Mouse (Mus musculus) myocyte (in vitro differentiated cells): Measurements from ENCODE around the gene Sema6d. TPM values are rescaled to one million over a fixed set of nuclear protein-coding genes. Genes with fewer than 3 reads are reported as not detected.

Source experiments
- H3K27me3 ChIP-seq: one replicate; pipeline ENCODE4 v1.6.1; 2011; ENCODE audit not compliant: control insufficient read depth, insufficient read depth, insufficient read length
- H3K36me3 ChIP-seq: one replicate; pipeline ENCODE4 v1.6.1; 2011; ENCODE audit not compliant: control insufficient read depth, insufficient read depth
- H3K4me2 ChIP-seq: one replicate; pipeline ENCODE4 v1.6.1; 2011; ENCODE audit warnings: low read depth, control low read depth
- H3K4me3 ChIP-seq: one replicate; pipeline ENCODE4 v1.5.1; 2011; ENCODE audit warnings: mild to moderate bottlenecking, control low read depth, moderate library complexity
- H3K79me2 ChIP-seq: one replicate; pipeline ENCODE4 v1.6.1; 2011; ENCODE audit not compliant: control insufficient read depth, insufficient read depth
- H3ac ChIP-seq: one replicate; pipeline ENCODE4 v1.6.1; 2011; ENCODE audit not compliant: control insufficient read depth, insufficient read length
- CEBPB ChIP-seq: IDR thresholded peaks from 2 replicates; pipeline ENCODE4 v1.6.1; 2011; ENCODE audit warnings: mild to moderate bottlenecking, moderate library complexity; ENCODE audit not compliant: poor library complexity, insufficient read depth, severe bottlenecking
- E2F4 ChIP-seq: IDR thresholded peaks from one replicate; pipeline ENCODE4 v1.6.1; 2011; ENCODE audit warnings: mild to moderate bottlenecking, control low read depth, moderate library complexity; ENCODE audit not compliant: insufficient read depth
- MAX ChIP-seq: IDR thresholded peaks from one replicate; pipeline ENCODE4 v1.6.1; 2011; ENCODE audit warnings: low read depth, mild to moderate bottlenecking, control low read depth
- MYOD1 ChIP-seq, 3 experiments: IDR thresholded peaks; one replicate each; pipeline ENCODE4 v1.6.1; 2011; ENCODE audit warnings: control low read depth in 2 of 3, low read depth in 2 of 3, mild to moderate bottlenecking in 2 of 3, moderate library complexity in 1 of 3; ENCODE audit not compliant: insufficient read length in 2 of 3, control insufficient read depth in 1 of 3
- MYOG ChIP-seq, 3 experiments: IDR thresholded peaks; one replicate each; pipeline ENCODE4 v1.6.1; 2011; ENCODE audit warnings: control low read depth in 2 of 3, low read depth in 2 of 3, mild to moderate bottlenecking in 2 of 3; ENCODE audit not compliant: insufficient read length in 2 of 3, control insufficient read depth in 1 of 3, insufficient read depth in 1 of 3
- POLR2A ChIP-seq: IDR thresholded peaks from one replicate; pipeline ENCODE4 v1.6.1; 2011; ENCODE audit warnings: low read depth, mild to moderate bottlenecking, control low read depth, moderate library complexity; ENCODE audit not compliant: insufficient read length
- POLR2AphosphoS2 ChIP-seq: IDR thresholded peaks from one replicate; pipeline ENCODE4 v1.6.1; 2011; ENCODE audit warnings: low read depth, control low read depth; ENCODE audit not compliant: insufficient read length
- REST ChIP-seq: IDR thresholded peaks from one replicate; pipeline ENCODE4 v1.6.1; 2011; ENCODE audit warnings: mild to moderate bottlenecking, control low read depth, moderate library complexity; ENCODE audit not compliant: insufficient read depth, insufficient read length
- SRF ChIP-seq: IDR thresholded peaks from one replicate; pipeline ENCODE4 v1.6.1; 2011; ENCODE audit warnings: low read depth; ENCODE audit not compliant: control insufficient read depth, insufficient read length
- TCF12 ChIP-seq: IDR thresholded peaks from one replicate; pipeline ENCODE4 v1.6.1; 2011; ENCODE audit warnings: mild to moderate bottlenecking, control low read depth; ENCODE audit not compliant: poor library complexity, insufficient read depth, severe bottlenecking
- TCF3 ChIP-seq: IDR thresholded peaks from one replicate; pipeline ENCODE4 v1.6.1; 2011; ENCODE audit warnings: low read depth, control low read depth; ENCODE audit not compliant: insufficient read length
- USF1 ChIP-seq: IDR thresholded peaks from one replicate; pipeline ENCODE4 v1.6.1; 2011; ENCODE audit warnings: low read depth, mild to moderate bottlenecking, control low read depth, moderate library complexity
- polyA plus RNA-seq: library from polyadenylated mRNA; unstranded; fragments of >200 nt; fragmentation: generic; extraction: Trizol; gene quantifications from one replicate; pipeline ENCODE4 v1.2.1, GENCODE M21; 2012; ENCODE audit warnings: missing spikeins

The Sema6d gene
- polyA plus RNA-seq, 1 experiment, result 0.97 TPM

DNA sequence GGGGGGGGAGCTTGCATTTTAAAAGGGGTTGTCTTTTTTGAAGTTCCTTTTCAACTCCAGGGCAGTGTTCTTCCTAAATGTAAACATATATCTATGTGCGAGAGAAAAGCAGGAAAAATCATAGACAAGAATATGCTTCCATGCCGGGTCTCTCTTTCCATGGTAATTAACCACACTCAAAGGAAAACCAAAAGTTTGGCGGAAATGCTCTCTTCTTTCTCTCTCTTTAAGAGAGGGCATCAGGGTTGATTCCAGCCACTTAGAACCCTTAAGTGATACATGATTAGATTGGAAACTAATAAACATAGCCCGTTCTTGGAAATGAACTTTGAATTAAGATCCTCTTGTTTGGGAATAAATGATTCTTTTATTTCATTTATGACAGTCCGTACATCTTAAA, 519.2 kb downstream of the Sema6d start:
- Histone ChIP-seq H3K79me2 (no peaks in the 10 kb centered on the region), H3K36me3 (no peaks in the 10 kb centered on the region), H3K4me2 (peak overlapping the region; percentile 92), H3ac (no peak overlapping the region), H3K27me3 (no peaks in the 10 kb centered on the region), H3K4me3 (peak overlapping the region; percentile 54)
- TF ChIP-seq MYOG (IDR thresholded peaks at IDR 0.05; ENCODE audit: control insufficient read depth in 1 of 3, insufficient read depth in 1 of 3, insufficient read length in 2 of 3, low read depth in 2 of 3) (no peak), POLR2A (no peak), TCF3 (no peak), E2F4 (no peak), USF1 (no peak)

DNA sequence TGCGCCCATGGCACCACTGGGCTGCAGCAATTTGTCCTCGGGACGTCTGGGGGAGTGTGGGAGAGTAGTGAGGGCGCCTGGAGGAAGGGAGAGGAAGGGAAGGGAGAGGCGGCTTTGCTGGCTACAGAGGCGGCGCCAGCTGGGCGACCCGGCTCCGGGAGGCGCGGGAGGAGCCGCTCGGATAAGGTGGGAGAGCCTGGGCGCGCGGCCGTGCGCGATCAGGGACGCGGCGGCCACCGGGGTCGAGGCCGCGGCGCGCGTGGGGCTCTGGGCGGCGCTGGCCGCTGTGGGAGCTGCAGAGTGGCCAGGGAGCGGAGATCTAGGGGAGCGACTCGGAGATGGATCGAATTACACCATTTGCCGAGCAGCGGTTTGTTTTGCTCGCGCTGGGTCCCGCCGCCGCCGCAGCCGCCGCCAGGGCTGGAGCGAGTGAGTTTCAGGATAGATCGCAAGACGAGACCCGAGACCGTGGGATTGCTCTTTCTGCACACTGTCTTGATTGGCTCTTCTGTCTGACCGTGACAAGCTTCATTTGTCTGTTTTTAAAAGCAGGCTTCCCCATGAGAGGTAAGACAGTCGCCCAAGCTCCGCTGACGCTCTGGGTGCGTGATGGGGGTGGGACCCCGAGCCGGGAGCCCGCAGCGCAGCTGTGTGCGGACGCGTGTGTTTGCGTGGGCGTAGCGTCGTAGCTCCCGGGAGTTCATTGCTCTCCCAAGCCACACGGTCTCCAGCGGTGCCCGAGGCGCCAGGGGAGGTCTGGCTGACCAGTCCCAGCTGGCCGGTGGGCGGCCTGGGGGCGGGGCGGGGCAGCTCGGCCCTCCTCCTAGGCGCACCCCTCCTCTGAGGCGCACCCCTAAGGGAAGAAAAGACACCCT, 520.2 kb downstream of the Sema6d start:
- Histone ChIP-seq H3K27me3 (no peaks in the 10 kb centered on the region), H3K79me2 (no peaks in the 10 kb centered on the region), H3K4me2 (peak overlapping the region; percentile 92), H3ac (peak overlapping the region; percentile 53), H3K4me3 (peak overlapping the region; percentile 54), H3K36me3 (no peaks in the 10 kb centered on the region)
- TF ChIP-seq E2F4, result no peak
- no peak for TF ChIP-seq USF1
- TF ChIP-seq MAX, result no peak
- no peak for TF ChIP-seq REST
- TF ChIP-seq TCF12, result no peak
- peak in 2 of 3 experiments; percentile 77 to 84 for TF ChIP-seq MYOG (IDR thresholded peaks at IDR 0.05; ENCODE audit: control insufficient read depth in 1 of 3, insufficient read depth in 1 of 3, insufficient read length in 2 of 3, low read depth in 2 of 3)
- TF ChIP-seq CEBPB, result no peak
- peak; percentile 69 for TF ChIP-seq POLR2AphosphoS2
- peak; percentile 41 for TF ChIP-seq TCF3
- peak; percentile 56 for TF ChIP-seq POLR2A
- TF ChIP-seq MYOD1 (IDR thresholded peaks at IDR 0.05; ENCODE audit: control insufficient read depth in 1 of 3, insufficient read length in 2 of 3, low read depth in 2 of 3), result peak in 2 of 3 experiments; percentile 67 to 79
- TF ChIP-seq SRF, result no peak

DNA sequence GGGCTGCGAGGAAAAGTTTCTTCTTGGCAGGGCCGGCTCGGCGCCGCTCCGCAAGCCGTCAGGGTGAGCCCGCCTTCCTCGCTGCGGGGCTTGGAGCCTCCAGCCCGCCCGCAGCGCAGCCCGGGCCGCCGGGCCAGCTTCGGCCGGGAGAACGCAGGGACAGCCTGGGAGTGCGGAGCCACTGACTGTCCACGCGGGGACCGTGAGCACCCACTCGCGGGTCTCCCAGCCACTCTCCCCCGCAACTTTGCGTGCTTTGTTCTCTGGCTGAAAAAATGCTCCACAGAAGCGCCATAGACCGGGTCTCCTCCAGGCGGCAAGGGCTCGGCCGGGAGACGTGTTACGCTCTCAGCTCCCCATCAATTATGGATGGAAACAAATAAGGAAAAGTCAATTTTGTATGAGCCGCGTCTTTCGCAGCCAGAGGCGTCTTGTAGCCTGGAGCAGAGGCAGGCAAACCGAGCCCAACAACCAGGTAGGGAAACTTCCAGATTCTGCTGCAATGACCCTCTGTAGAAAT, 520.9 kb downstream of the Sema6d start:
- no peaks in the 10 kb centered on the region for H3K36me3 ChIP-seq
- peak overlapping the region; percentile 92 for H3K4me2 ChIP-seq
- peak overlapping the region; percentile 54 for H3K4me3 ChIP-seq
- H3ac ChIP-seq, result peak overlapping the region; percentile 53
- no peaks in the 10 kb centered on the region for H3K79me2 ChIP-seq
- no peak for TF ChIP-seq MYOG (IDR thresholded peaks at IDR 0.05; ENCODE audit: control insufficient read depth in 1 of 3, insufficient read depth in 1 of 3, insufficient read length in 2 of 3, low read depth in 2 of 3)
- no peak for TF ChIP-seq SRF
- TF ChIP-seq TCF12, result no peak
- no peak for TF ChIP-seq MAX
- peak; percentile 7 for TF ChIP-seq POLR2AphosphoS2
- no peak for TF ChIP-seq MYOD1 (IDR thresholded peaks at IDR 0.05; ENCODE audit: control insufficient read depth in 1 of 3, insufficient read length in 2 of 3, low read depth in 2 of 3)
- peak; percentile 43 for TF ChIP-seq POLR2A
- no peaks in the 10 kb centered on the region for H3K27me3 ChIP-seq

DNA sequence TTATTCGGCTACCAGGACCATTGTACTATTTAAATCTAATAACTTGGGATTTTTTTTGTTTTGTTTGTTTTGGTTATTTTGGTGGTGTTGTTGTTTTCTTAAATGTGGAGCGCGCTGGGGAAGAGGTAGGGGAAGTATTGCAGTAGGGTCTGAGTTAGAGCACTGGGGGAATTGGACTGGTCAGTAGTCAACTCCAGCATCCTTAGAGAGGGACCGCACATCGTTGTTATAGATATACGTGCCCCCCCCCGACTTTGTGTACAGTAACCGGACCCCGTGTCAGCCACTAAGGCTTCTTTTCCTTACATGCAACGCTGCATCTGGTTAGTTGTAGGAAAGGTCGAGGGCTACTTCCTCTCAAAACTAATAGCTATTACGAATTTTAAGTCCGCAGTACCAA, 521.5 kb downstream of the Sema6d start:
- Histone ChIP-seq H3K36me3 (no peaks in the 10 kb centered on the region), H3K4me3 (peak overlapping the region; percentile 54), H3ac (peak overlapping the region; percentile 53), H3K27me3 (no peaks in the 10 kb centered on the region), H3K4me2 (peak overlapping the region; percentile 92), H3K79me2 (no peaks in the 10 kb centered on the region)
- TF ChIP-seq SRF (no peak), MYOG (IDR thresholded peaks at IDR 0.05; ENCODE audit: control insufficient read depth in 1 of 3, insufficient read depth in 1 of 3, insufficient read length in 2 of 3, low read depth in 2 of 3) (no peak), REST (no peak), TCF12 (no peak), TCF3 (no peak), CEBPB (no peak), POLR2A (no peak), POLR2AphosphoS2 (no peak), USF1 (no peak), MYOD1 (IDR thresholded peaks at IDR 0.05; ENCODE audit: control insufficient read depth in 1 of 3, insufficient read length in 2 of 3, low read depth in 2 of 3) (no peak), MAX (no peak), E2F4 (no peak)
